Mouse (Mus musculus): ENCODE results near the gene Rdx.
"Not testable (repeated sequence)": the region's sequence is repeated elsewhere in the genome, so short reads cannot be mapped to it uniquely, and the experiment has no call there.

DNA sequence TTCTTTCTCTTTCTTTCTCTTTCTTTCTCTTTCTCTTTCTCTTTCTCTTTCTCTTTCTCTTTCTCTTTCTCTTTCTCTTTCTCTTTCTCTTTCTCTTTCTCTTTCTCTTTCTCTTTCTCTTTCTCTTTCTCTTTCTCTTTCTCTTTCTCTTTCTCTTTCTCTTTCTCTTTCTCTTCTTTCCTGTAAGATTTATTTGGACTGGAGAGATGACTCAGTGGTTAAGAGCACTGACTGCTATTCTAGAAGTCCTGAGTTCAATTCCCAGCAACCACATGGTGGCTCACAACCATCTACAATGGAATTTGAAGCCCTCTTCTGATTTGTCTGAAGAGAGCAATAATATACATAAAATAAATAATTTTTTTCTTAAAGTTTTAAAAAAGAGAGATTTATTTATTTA, 24.4 kb downstream of the Rdx start:
- TF ChIP-seq CTCF (IDR thresholded peaks at IDR 0.05; ENCODE audit: borderline replicate concordance, control insufficient read depth, extremely low read depth, insufficient read depth, low read length, poor library complexity); POLR2A (IDR thresholded peaks at IDR 0.05; ENCODE audit: control insufficient read depth, extremely low read depth, insufficient read depth, low read length, poor library complexity): not testable (repeated sequence)

All from thymus, adult 2 months (tissue).